Mouse (Mus musculus) lung, postnatal 10 days (tissue): ENCODE measurements at regions not wholly inside any gene's neighbourhood (a gene's known extent, or its start where the extent isn't known, plus 50 kb on each side); places are given as distances from the start of the nearest gene placed in this dataset.
A peak's percentile ranks its signal among the peaks of the same experiment; 100 is the strongest.

ENCODE experiments used
- DNase-seq: peaks from one replicate; pipeline ENCODE4 v3.0.0; 2021

DNA sequence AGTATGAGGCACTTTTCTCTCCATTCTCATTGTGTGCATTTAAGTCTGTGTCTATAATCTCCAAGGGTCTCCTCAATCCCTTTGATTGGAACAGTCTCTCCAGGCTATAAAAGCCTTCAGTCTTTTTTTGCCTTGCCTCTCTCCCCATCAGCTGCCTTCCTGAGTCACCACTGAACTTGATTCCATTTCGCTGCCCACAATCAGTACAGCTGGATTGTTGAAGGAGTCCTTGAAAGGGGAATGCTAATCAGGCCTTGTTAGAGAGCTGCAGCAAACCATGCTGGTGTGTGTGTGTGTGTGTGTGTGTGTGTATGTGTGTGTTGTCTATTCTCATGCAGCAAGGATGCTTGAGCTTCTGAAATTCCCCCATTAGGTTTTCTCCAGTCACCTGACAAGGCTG lies 129.3 kb upstream of the Parp11 start:
- no peak for DNase-seq

DNA sequence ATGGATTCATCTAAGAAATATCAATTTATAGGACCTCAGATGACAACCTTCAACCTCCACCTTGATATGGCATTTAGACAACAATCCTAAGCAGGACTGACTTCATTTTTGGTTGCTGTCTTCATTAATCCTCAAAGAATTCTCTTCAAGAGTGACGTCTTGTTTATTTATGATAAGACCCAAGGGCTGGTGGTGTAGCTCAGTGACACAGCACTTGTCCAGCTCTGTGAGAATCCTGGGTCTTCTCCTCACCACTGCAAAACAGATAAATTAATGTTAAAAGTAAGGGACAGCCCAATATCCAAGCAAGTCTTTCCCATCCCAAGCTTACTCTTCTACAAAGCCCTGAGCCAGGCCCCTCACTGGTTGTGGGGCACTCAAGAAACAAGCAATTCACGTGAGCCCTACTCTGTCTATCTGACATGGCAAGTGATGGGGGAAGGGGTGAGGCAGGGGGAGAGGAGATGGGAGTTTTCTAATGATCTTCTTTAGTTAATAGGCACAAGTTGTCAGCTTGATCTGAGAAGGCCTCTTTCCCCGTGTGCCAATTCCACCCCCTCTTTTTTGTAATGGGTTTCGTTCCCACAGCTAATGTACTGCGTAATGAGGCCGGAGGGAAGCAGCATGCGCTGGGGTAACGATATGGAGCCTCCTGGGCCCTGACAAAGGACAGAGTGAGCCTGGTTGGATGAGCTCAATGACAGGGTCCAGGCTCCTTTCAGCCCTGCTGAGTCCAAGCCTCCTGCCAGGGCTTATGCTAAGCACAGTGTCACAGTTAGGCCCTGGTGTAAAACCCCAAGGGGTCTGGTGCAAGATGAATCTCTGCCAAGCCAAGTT lies 127.7 kb upstream of the Parp11 start:
- DNase-seq: no peak

DNA sequence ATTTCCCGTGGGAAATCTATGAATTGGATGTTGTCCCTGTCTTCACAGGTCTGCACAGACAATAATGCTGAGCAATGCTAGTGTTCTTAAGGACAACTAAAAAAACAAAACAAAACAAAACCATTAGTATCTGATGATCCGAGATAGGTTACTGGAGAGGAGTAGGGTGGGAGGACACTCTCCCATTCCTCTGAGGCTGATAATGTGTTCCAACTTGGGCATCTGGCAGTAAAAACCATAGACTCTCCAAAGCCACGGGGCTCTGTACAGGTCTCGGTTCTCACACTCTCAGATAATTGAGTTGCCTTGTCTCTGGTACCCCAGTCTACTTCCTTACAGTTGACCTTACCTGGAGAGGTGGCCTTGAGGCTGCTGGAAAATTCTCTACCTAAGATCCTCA lies 126.0 kb upstream of the Parp11 start:
- no peak for DNase-seq

DNA sequence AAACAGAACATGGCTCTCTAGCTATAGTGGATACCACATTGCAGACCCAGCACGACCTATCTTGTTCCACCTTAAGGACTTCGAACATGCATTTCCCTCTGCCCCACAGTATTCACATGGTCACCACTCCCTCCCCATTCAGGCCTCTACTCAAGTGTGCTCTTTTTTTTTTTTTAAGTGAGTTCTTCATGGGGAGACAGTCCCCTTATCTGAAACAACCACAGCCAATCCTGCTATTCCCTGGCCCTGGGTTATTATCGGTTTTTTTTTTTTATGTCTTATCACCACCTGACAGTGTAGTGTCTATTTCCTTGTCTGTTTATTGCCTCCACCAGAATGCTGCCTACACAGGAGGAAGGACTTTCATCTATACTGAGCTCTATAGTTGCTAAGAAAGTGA lies 125.6 kb upstream of the Parp11 start:
- DNase-seq: no peak

DNA sequence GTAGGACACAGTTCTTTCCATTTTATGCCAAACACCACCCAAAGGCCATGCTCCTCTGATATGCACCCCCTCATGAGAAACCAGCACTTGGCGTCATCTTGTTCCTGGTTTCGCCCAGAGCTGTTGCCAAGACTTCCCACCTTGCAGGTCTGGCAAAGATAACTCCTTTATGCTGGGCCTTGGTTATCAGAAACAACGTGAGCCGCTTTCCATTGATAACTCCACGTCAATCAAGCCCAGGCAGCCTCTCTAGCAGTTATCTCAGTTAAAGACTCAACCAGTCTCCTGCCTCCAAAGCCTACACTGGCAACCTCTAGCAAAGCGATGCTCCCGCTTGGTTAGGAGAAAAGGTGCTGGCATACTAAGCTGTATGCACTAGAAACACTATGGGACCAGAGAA lies 124.2 kb upstream of the Parp11 start:
- no peak for DNase-seq

DNA sequence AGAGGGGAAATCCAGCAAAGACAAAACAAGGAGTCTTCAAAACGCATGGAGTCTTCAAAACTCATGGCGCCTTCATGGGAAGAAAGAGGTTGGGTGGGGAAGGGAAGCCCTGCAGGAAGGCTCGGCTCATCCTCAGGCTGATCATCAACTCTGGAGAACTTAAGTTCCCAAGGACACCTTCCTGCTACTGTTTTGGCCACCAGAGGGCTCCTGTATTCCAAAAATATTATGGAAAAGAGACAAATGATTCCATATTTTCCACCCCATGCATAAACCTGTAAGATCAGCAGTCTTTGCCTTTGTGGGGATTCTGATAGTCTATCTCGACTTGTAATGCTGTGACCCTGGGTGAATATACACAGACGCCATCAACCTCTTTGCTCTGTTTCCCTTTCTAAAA lies 121.7 kb upstream of the Parp11 start:
- DNase-seq: peak; percentile 84

DNA sequence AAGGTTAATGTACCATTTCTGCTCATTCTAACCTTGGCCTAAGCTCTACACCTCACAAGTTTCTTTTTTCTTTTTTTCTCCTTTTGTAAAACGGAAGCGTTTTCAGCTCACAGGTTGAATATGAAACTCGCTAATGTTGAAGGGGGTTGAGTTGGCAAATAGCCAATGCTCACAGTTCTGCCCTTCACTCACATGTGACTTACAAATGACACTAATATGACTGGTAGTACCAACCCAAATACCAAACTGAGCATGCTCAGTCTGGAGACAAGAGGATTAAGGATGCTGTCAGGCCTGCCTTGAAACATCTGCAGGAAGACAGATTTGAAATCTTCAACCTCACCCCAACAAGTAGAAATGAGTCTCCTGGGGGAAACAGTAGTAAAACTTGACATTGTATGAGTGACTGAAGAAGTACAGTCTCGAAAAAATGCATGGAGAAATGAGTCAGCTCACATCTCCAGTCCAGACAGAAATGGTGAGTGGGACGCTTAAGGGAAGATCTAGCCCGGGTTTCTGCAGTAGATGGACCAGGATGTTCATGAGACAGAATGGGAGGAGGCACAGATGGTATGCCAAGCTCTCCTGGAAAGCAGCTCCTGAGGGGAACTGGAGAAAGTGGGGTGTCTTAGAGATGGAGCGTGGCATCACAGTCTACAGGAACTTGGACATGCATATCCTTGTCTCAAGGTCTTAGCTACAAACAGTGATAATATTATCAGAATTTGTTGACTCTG lies 120.9 kb upstream of the Parp11 start:
- no peak for DNase-seq

DNA sequence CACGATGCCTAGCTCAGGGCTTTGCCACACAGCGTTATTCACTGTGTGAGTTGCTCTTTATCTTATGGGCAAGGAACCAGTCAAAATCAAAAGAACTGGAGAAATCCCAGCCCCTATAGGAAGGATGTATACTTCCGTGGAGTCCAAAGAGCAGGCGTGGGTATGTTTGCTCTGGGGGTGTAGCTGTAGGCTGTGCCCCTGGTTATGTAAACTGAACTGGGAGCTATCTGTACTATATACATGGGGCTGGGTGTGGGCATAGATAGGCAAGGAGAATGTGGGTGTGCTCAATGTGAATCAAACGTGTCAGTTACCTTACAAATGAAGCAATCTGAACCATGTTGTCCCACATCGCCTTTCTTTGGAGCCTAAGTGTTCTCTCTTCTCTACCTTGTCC lies 120.3 kb upstream of the Parp11 start:
- DNase-seq: no peak

DNA sequence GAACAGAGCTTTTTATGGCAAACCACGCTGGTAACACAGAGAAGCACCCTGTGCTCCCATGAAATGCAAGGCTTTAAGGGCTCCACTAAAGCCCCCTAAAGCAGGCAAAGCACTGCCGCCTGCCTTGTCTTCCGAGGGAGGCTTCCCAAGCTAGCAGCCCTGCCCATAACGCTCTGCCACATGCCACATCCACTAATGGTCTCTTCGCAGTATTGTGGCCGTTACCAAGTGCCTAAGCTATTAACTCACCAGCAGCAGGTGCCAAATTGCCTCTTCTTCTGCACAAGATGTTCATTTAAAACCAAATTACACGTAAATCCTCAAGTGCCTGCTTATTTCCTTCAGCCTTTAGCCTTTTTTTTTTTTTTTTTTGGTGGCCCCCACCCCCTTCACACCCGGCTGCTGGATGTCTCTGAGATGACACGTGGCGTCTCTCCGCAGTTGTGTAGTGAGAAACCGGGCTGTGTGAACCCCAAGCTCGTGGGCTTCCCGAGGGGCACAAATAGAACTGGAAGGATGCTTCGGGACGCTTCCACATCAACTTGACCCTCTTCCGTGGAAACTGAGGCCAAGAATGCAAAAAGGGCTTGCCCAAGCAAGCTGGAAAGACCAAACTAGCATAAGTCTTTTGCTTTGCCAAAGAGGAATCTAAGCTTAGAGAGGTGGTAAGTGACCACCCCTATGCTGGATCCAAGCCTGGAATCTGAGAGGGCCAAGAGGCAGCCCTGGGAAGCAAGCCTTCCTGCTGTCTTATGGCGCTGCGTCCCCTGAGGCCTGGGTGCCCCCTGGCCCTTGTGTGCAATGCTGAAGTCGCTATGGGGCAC lies 117.2 kb upstream of the Parp11 start:
- peak; percentile 49 for DNase-seq

DNA sequence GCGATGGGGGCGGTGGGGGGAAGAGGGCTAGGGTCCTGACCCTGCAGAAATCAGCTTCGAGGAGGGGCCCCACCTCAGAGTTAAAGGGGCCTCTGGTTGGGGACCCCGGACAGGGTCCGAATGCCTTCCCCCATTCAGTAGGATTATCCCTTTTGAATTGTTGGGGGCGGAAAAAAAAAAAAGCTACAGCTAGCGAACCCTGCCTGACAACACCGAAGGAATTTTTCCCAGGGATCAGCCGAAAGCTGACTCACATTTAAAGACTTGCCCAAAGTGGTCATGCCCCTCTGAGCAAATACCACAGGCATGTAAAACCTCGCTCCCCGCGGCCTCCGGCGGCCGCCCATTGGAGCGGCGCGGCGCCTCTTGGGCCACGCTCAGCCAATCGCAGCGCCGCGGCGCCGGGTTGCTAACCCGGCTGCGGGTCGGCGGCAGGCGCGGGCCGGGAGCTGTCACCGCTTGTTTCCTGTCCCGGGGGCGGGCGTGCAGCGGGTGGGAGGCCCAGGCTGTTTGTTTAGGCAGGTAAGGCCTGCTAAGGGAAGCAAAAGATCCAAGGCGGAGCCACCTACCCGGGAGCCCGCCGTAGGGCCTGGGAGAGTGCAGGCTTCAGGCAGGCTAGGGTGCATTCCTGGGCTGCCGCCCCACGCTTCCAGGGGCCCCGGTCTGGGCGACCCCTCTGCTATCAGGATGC lies 116.5 kb upstream of the Parp11 start:
- peak; percentile 90 for DNase-seq

DNA sequence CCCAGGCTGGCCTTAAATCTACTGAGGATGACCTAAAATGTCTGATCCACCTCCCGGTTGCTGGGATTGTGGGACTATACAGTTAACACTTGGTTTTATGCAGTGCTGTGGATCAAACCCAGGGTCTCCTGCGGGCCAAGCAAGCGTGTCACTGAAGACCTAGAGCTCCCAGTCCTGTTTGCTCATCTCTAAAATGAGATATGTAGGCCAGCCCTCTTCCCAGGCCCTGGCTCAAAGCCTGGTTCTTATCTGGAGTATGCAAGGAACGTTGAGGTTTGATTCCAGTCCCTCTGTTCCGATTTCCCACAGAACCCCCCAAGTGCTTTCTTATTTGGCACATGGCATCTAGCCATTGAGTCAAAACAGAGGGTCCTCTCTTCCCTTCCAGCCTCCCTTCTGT lies 115.5 kb upstream of the Parp11 start:
- peak; percentile 28 for DNase-seq

DNA sequence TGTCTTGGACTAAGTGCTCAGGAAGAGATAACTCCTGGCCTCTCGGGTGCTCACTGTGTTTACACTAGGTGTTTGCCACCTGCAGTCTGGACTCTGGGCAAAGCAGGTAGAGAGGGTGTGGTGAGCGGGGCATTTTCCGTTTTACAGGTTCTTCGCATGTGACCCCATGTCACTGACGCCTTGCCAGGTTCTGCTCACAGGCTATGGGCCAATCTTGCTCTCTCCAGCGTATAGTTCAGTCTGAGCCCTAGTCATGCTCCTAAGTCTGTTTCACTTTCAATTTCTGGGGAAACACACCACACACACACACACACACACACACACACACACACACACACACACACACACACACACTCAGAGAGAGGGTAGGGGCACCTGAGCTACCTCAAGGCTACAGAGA lies 112.4 kb upstream of the Parp11 start:
- DNase-seq: peak; percentile 51

DNA sequence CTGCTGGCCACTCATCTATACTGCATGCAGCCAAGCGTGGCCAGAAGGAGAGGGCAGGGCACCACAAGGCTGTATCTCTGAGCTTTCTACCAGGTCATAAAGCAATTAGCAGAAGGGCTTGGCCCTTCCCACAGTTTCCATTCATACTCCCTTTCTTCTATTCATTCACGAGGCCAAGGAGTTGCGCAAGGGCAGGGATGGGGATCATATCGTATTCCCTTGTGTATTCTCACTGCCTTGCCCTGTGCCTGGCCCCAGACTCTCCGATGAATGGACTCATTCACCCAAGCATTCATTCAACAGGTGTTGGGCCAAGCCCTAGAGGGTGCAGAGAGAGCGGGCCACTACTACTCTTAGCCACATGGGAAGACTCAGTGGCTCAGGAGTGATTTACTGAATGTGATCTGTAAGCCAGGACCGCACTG lies 111.2 kb upstream of the Parp11 start:
- peak; percentile 12 for DNase-seq

DNA sequence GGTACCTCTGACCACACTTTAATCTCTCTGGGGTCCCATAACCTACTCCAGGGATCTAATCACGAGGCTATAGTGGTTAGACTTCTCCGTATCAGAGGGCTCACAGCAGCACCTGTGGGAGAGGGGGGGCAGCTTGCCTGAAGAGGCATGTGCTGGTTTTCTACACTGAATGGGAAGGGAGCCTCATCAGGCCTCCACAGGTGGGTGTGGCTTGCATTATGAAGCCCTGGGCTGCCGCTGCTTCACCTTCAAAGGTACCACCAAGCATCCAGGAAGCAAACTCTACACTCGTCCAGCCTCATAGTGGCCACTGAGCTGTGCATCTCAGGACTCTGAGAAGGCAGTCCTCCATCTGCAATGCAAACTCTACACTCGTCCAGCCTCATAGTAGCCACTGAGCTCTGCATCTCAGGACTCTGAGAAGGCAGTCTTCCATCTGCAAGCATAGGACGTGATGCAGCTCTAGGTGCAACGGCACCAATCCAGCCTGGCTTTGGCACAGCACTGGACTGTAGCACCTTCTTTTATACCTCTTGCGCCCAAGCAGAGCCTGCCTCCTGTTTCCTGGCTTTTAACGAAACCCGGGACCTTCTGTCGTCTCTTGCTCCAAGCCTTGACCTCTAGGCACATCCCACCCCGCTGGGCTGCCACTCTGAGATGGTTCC lies 110.5 kb upstream of the Parp11 start:
- no peak for DNase-seq

DNA sequence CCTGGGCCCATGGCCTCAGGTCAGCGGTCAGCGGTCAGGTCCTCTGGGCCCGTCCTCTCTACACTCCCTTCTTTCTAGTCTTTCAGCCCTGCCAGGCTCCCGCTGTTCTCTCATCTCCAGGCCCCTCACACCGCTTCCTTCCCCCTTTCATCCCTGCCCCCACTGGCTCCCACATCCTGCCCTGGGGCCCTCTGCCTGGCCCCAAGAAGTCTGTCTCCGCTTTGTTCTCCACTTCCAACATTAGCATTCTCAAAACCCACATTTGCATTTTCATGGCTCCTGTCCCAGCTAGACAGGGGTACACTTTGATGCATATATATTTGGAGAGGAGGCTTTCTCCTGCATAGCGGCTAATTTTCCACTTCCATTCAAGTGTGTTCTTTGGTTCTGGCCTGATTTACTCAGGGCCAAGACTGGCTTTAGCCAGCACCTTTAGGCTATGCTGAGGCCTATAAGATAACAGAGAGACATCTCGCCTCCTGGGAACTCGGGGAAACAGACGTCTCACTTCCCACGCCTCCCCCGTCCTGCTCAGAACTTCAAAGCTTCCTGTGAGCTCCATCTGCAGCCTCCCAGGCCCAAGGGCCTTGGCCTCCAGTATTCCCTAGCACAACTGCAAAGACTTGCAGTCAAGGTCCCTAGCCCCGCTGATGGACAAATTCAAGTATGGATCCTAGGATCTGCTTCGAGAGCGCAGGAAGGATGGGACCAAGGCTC lies 109.8 kb upstream of the Parp11 start:
- DNase-seq: peak; percentile 19

DNA sequence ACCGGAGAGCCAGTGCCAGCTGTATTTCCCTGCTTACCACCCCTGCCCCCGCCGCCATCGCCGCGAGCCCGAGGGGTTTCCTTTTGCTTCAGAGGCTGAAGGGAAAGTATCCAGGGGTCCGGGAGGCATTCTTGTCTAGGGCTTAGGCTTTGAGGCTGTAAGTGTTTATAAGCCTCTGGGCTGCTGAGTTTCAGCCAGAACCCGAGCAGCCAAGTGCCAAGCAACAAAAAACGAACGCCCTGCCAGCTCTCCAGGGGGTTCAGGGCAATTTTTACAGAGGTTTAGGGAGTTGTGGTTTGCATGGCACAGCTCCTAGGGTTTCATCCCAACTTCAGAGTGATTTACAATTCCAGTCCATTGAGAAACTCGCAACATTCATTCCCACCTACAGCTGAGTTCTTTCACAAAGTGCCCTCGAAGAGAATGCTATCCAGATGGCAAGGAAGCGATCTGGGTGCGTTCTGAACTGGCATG lies 109.2 kb upstream of the Parp11 start:
- peak; percentile 7 for DNase-seq

DNA sequence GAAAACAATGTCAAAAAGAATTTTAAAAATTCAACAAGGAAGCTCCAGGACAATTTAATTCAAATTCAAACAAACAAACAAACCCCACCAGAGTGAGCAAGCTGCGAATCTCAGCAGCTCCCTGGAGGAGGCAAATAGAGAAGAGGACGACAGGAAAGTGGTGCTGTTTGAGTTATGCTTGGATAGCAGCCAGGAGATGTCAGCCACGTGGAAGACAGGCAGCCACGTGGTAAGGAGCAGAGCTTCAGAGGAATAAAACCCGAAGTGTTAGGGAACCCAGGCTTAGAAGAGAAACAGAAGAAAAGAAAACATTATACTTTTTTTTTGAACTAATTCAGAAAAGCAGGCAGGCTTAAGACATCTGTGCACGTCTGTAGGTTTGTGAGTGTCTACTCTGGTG lies 108.2 kb upstream of the Parp11 start:
- peak; percentile 46 for DNase-seq

DNA sequence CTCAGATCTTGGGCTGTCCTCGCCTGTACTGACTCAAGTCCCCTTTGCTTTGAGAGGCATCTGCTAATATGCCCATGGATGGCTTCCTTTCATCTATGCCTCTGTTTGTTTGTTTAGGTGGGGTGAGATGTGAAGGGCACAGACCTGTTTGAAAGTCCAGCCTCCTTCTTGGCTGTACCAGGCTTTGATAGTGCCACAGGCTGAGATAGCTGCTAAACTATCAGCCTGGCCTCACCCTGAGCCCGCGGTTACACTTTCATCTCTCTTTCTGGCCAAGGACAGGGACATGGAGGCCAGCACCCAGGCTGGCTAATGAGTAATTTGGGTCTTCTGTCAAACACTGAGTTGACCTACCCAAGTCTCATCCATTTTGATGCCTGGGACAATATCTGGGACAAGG lies 105.0 kb upstream of the Parp11 start:
- DNase-seq: no peak

DNA sequence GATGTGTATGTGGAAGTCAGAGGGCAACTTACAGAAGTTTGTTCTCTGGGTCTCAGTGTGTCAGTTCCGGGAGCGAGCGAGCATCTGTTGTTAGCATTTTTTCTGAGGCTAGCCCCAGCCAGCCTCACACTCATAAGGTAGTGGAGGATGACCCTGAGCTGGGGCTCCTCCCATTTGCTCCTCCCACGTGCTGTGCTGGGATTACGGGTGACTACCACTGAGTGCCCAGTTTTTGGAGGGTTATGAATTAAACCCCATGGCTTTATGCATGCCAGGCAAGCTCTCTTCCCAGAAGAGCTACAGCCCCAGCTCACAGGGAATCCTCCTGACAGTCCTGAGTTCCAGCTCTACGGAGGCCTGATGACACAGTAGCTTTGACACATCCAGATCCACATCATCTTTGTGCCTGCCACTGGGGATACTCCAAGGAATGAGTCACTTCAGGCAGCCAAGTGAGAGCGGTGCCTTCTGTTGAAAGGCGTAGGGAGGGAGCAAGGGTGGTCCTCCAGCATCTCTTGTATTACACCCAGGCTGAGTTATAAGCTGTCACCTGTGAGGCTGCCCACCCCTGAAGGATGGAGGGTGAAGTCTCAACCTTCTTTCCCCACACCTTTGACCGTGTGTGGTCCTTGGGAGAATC lies 97.8 kb upstream of the Parp11 start:
- no peak for DNase-seq

DNA sequence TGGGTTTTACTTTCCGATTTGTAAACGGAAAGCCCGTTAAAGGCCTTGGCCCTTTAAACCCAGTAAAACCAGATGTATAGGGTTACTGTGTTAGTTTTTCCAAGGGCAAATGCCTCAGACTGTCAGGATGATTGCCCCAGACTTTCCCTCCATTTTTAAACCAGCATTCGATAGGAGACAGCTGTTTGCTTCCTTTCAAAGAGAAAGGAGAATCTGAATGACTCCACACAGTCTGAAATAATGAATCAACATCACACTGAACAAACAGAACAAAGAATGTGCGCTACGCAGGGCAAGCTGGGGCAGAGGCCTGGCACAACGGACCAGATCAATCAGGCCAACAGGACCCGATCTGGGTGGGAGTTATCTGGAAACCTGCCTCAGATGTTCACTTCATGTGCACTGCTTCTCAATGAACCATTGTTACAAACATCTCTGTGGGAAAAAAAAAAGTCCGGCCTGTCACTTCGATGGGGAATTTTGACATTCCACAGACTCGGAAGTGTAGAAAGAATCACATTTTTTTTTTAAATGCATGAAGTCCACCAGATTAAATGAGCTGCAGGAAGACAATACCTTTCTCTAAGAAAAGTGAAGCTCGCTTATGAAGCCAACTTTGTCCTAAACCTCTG lies 97.0 kb upstream of the Parp11 start:
- no peak for DNase-seq

DNA sequence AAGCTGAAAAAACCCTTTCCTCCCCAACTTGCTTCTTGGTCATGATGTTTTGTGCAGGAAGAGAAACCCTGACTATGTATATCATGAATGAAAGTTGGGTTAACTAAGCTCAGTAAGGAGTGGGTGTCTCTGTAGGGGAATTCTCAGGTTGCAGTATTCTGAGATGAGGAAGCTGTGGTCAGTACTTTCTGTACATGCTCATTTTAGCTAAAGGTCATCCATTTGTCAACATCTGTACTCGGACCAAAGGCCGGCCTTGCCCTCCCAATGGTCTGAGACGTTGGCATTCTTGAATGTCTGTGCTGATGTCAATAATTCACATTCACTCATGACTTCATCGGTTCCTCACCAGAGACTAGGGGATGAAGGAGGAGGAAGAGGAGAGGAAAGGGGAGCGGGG lies 94.9 kb upstream of the Parp11 start:
- DNase-seq: no peak
